8 mouse cellular contexts compared by ENCODE assay signal in the genomic region with DNA sequence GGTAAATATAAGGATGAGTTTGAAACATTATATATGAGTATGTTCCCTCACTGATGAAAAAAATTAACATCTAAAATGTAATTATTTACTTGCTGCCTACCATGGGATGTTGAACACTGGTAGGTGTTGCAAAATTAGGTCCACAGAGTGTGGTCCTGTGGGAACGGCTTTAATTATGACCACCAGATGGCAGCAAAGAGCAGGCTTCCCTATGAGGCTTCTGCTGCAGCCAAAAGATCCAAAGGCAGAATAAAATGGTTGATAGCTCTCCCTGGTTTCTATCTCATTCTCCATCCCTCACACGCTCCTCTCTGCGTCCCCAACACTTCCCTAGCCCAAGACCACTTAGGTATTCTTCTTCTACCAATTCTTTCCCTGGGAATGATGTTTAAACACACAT. TPM values are rescaled to one million over a fixed set of nuclear protein-coding genes. Genes with fewer than 3 reads are reported as not detected.
DNase-seq lines count a peak whose midpoint lies in the region; ATAC-seq and TF ChIP-seq lines count a peak whose summit lies in the region.

No protein-coding gene starts in this region.

- TF ChIP-seq CTCF in spleen, adult 2 months (IDR thresholded peaks at IDR 0.05; ENCODE audit: extremely low read depth, insufficient read depth, insufficient read length, insufficient replicate concordance) = peak; percentile 68; the same call in 1 of the 2 replicates

- ATAC-seq in heart, embryonic 12.5 days (ENCODE audit: insufficient number of reproducible peaks, low FRiP score) = no peak
- peak; percentile 60 for ATAC-seq in megakaryocyte, adult 5-6 weeks (ENCODE audit: poor library complexity, severe bottlenecking)

- H3K4me1 ChIP-seq in heart, embryonic 12.5 days (replicated peaks) = no peaks in the 10 kb centered on the region
- H3K4me1 ChIP-seq in spleen, adult 2 months (ENCODE audit: control insufficient read depth, insufficient read depth, insufficient read length) = no peaks in the 10 kb centered on the region

- peaks cover 18% of the 10 kb centered on the region for H3K9me3 ChIP-seq in heart, embryonic 12.5 days (replicated peaks)

- DNase-seq in heart, adult 11 months = peak; percentile 83
- DNase-seq in ZHBTc4 (ENCODE audit: low read depth, low spot score) = peak; percentile 72
- peak; percentile 65 to 79 for DNase-seq in cerebellum, postnatal 36 days
- peak; percentile 13 for DNase-seq in gastrocnemius, postnatal 25 days
- peak; percentile 51 for DNase-seq in layer of hippocampus, adult 9-10 months (ENCODE audit: low spot score)
- DNase-seq in spleen, adult 2 months (ENCODE audit: low read depth in 1 of 2, low spot score in 2 of 2) = peak; percentile 14 to 43

- WGBS in heart, embryonic 12.5 days = 9% methylated on average over 3 of the region's 3 CpGs
- WGBS in spleen, adult 2 months = 13% methylated on average over 3 of the region's 3 CpGs

- no peak for TF ChIP-seq POLR2A in spleen, adult 2 months (IDR thresholded peaks at IDR 0.05; ENCODE audit: low read depth, low read length)

- no peak overlapping the region for H3K27ac ChIP-seq in heart, embryonic 12.5 days (ENCODE audit: poor library complexity, severe bottlenecking)
- no peak overlapping the region for H3K27ac ChIP-seq in spleen, adult 2 months (ENCODE audit: insufficient read depth, low read length)

- H3K27me3 ChIP-seq in heart, embryonic 12.5 days (replicated peaks) = no peaks in the 10 kb centered on the region
- no peaks in the 10 kb centered on the region for H3K27me3 ChIP-seq in spleen, adult 2 months (ENCODE audit: control insufficient read depth, insufficient read depth, low read length)

- no peak overlapping the region for H3K4me2 ChIP-seq in heart, embryonic 12.5 days

- H3K4me3 ChIP-seq in heart, embryonic 12.5 days = no peak overlapping the region
- H3K4me3 ChIP-seq in spleen, adult 2 months (ENCODE audit: extremely low read depth, insufficient read depth, insufficient read length) = no peak overlapping the region

- H3K9ac ChIP-seq in heart, embryonic 12.5 days = no peak overlapping the region

- no peaks in the 10 kb centered on the region for H3K36me3 ChIP-seq in heart, embryonic 12.5 days
- H3K36me3 ChIP-seq in spleen, adult 2 months (ENCODE audit: control insufficient read depth, insufficient read depth, low read length) = no peaks in the 10 kb centered on the region

RNA-seq across cellular contexts. Expression of a gene that starts 54.6 kb away (rescaled TPM):
- polyA plus RNA-seq in heart, embryonic 12.5 days (2016; fragmentation: Nextera tagmentation; extraction: Ambion mirVana) = 28.5 and 29.3 TPM in 2 replicates
- total RNA-seq in gastrocnemius, postnatal 25 days (2021) = 1 to 10 TPM; 1.4 to 1.8 TPM
- 21.9 and 26.8 TPM in 2 replicates for total RNA-seq in megakaryocyte, adult 5-6 weeks (2015)
- total RNA-seq in megakaryocyte, adult 5-6 weeks (2017) = 35.0 and 41.8 TPM in 2 replicates
- 6.3 and 7.8 TPM in 2 replicates for polyA plus RNA-seq in spleen, adult 2 months (2012; rRNA removed)

RNA-seq across cellular contexts. Expression of a gene that starts 59.0 kb away (rescaled TPM):
- polyA plus RNA-seq in heart, embryonic 12.5 days (2016; fragmentation: Nextera tagmentation; extraction: Ambion mirVana) = 5.5 and 7.9 TPM in 2 replicates
- total RNA-seq in gastrocnemius, postnatal 25 days (2021) = 1 to 10 TPM; 2.1 to 3.2 TPM
- total RNA-seq in megakaryocyte, adult 5-6 weeks (2015) = 0.73 and 1.3 TPM in 2 replicates
- total RNA-seq in megakaryocyte, adult 5-6 weeks (2017) = 1.1 and 3.8 TPM in 2 replicates
- polyA plus RNA-seq in spleen, adult 2 months (2012; rRNA removed) = 18.0 and 23.9 TPM in 2 replicates

Comparison
In these comparisons a context has a peak if more than half of its experiments do, and no peak if none do; other contexts are left out.
1. DNase-seq: peak in every context shown above with its lines; median percentile 83 in heart, adult 11 months; 72 in ZHBTc4; 72 in cerebellum, postnatal 36 days; 51 in layer of hippocampus, adult 9-10 months; 28 in spleen, adult 2 months; 13 in gastrocnemius, postnatal 25 days.
2. RNA of a gene that starts 54.6 kb away (total RNA-seq): 21.9 to 41.8 TPM in megakaryocyte, adult 5-6 weeks; 1.4 to 1.8 TPM in gastrocnemius, postnatal 25 days; every median in the first group is over 4 times any median in the second.